ENCODE assay signal across 12 mouse cellular contexts in the genomic region with DNA sequence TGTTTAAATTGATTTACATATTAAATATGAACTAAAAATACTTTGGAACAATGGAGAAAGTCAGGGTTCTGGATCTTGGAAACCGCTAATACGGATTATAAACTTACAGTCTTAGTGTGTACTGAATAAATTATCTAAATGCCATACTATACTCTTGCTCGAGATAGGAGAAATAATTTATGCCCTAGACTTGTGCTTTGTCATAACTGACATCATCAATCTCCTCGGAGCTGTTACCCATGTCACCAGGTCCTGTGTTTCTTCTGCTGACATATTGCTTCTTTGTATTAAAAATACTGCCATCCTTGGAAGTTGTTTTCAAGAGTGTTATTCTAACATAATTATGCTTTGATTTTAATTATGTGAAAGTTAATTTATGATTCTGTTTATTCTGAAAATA.
"Had no signal": no experiment of that assay in that cellular context is flagged by ENCODE, and none has a peak within 500 bp of the region (broad histone marks: within the 10 kb centered on the region; RNA-seq: fewer than 3 reads in every experiment).

No protein-coding gene starts in this region.

- H3K27me3 ChIP-seq: limb, embryonic 12.5 days; limb, embryonic 15.5 days; lung, embryonic 15.5 days; neural tube, embryonic 12.5 days; stomach, embryonic 15.5 days had no signal

- H3K9me3 ChIP-seq: limb, embryonic 12.5 days; limb, embryonic 15.5 days; lung, embryonic 15.5 days; midbrain, embryonic 10.5 days; neural tube, embryonic 12.5 days; stomach, embryonic 15.5 days had no signal

- DNase-seq: liver, postnatal 0 days; right cerebral cortex, postnatal 25 days; spleen, adult 18-20 months; thymus, postnatal 25 days had no signal

- H3K4me3 ChIP-seq: limb, embryonic 12.5 days; limb, embryonic 15.5 days; lung, embryonic 15.5 days; midbrain, embryonic 10.5 days; neural tube, embryonic 12.5 days; stomach, embryonic 15.5 days had no signal

- H3K4me1 ChIP-seq: limb, embryonic 12.5 days; midbrain, embryonic 10.5 days; neural tube, embryonic 12.5 days; stomach, embryonic 15.5 days had no signal

- H3K4me2 ChIP-seq: limb, embryonic 12.5 days; limb, embryonic 15.5 days; liver, embryonic 11.5 days; lung, embryonic 15.5 days; neural tube, embryonic 12.5 days; stomach, embryonic 15.5 days had no signal

- H3K27ac ChIP-seq: limb, embryonic 12.5 days; limb, embryonic 15.5 days; liver, embryonic 14.5 days; midbrain, embryonic 10.5 days; neural tube, embryonic 12.5 days; stomach, embryonic 15.5 days had no signal

- H3K9ac ChIP-seq: limb, embryonic 12.5 days; limb, embryonic 15.5 days; liver, embryonic 14.5 days; liver, postnatal 0 days; lung, embryonic 15.5 days; neural tube, embryonic 12.5 days; stomach, embryonic 15.5 days had no signal
